Mouse (Mus musculus) embryonic fibroblast, embryonic 13.5 days (primary cell): ENCODE measurements around the gene Pla2g1b.

ENCODE experiments used
- CTCF ChIP-seq: IDR thresholded peaks from 2 replicates; pipeline ENCODE4 v1.5.1; 2011; ENCODE audit warnings: mild to moderate bottlenecking, control low read depth, low read length, moderate library complexity, borderline replicate concordance; ENCODE audit not compliant: insufficient read depth
- POLR2A ChIP-seq: IDR thresholded peaks from 2 replicates; pipeline ENCODE4 v1.6.1; 2011; ENCODE audit warnings: low read depth, mild to moderate bottlenecking, control low read depth, low read length, moderate library complexity

GRCm38 (mm10) chr5:115516081-115516907, 50.2 kb downstream of the Pla2g1b start:
- TF ChIP-seq POLR2A: no peak
- no peak for TF ChIP-seq CTCF
